Mouse (Mus musculus) left cerebral cortex, postnatal 14 days (tissue): ENCODE measurements around the gene Rbm4b. TPM values are rescaled to one million over a fixed set of nuclear protein-coding genes. Genes with fewer than 3 reads are reported as not detected.
"Not testable (repeated sequence)": the region's sequence is repeated elsewhere in the genome, so short reads cannot be mapped to it uniquely, and the experiment has no call there.

ENCODE experiments used
- DNase-seq, 2 experiments: peaks; one replicate each; pipeline ENCODE4 v3.0.0; 2021 to 2022; ENCODE audit warnings: low spot score in 2 of 2, mixed read lengths in 1 of 2
- intact Hi-C: fragments of 180-260 bp; cut with DNase I; formaldehyde crosslinking; loops from one replicate; pipeline ENCODE4 v1.15.1; 2025
- total RNA-seq, 2 experiments: library from RNA; stranded (reverse); gene quantifications; 2 replicates each; pipeline ENCODE4 v1.2.3; 2021

Gene Rbm4b
- total RNA-seq, 2 experiments from 2014 or later: 13.6 to 14.3 TPM

- no peak for DNase-seq
- intact Hi-C loops: no loop called here
These were observed 37.1 kb downstream of the Rbm4b start for GRCm38 (mm10) chr19:4793281-4793830.

- intact Hi-C loops: no loop called here
- peak; percentile 99 for DNase-seq
These were observed 37.6 kb downstream of the Rbm4b start, which contains the start of gene Rbm4 for GRCm38 (mm10) chr19:4793831-4794422. TSS of gene Rbm4 (minus strand) at chr19:4793901.

- intact Hi-C loops: no loop called here
- no peak for DNase-seq
These were observed 39.6 kb downstream of the Rbm4b start for GRCm38 (mm10) chr19:4795929-4796328.

GRCm38 (mm10) chr19:4797846-4798245, 41.5 kb downstream of the Rbm4b start:
- intact Hi-C loops: no loop called here
- no peak for DNase-seq

GRCm38 (mm10) chr19:4799083-4799482, 42.8 kb downstream of the Rbm4b start:
- DNase-seq: no peak
- intact Hi-C loops: no loop called here

GRCm38 (mm10) chr19:4802691-4803091, 46.4 kb downstream of the Rbm4b start:
- intact Hi-C loops: no loop called here
- DNase-seq: no peak

GRCm38 (mm10) chr19:4803283-4803682, 47.0 kb downstream of the Rbm4b start:
- intact Hi-C loops: no loop called here
- no peak for DNase-seq

GRCm38 (mm10) chr19:4810309-4810708, 54.0 kb downstream of the Rbm4b start:
- DNase-seq: no peak
- intact Hi-C loops: no loop called here

- intact Hi-C loops: no loop called here
- DNase-seq: no peak
These were observed 54.4 kb downstream of the Rbm4b start for GRCm38 (mm10) chr19:4810746-4811062.

- intact Hi-C loops: no loop called here
- peak; percentile 98 to 99 for DNase-seq
These were observed 55.0 kb downstream of the Rbm4b start, which contains the start of the genes Gm21992 and Rbm14 for GRCm38 (mm10) chr19:4811063-4811908. TSS of gene Gm21992 (minus strand) at chr19:4811612. TSS of gene Rbm14 (minus strand) at chr19:4811634.

GRCm38 (mm10) chr19:4811909-4812242, 55.6 kb downstream of the Rbm4b start:
- intact Hi-C loops: no loop called here
- no peak for DNase-seq

- intact Hi-C loops, DNase-seq: not testable (repeated sequence)
These were observed 56.1 kb downstream of the Rbm4b start for GRCm38 (mm10) chr19:4812334-4812949.

GRCm38 (mm10) chr19:4813015-4813414, 56.7 kb downstream of the Rbm4b start:
- intact Hi-C loops: no loop called here
- peak in 1 of 2 experiments; percentile 61 for DNase-seq

Other genes with a start within 250 kb of the Rbm4b start
- 10 to 100 TPM; 57.2 to 59.2 TPM for gene Pcx, start 246.0 kb upstream of the Rbm4b start, total RNA-seq
- 10 to 100 TPM; 59.2 to 66.1 TPM for gene Lrfn4, start 140.8 kb upstream of the Rbm4b start, total RNA-seq
- gene Rce1, start 130.9 kb upstream of the Rbm4b start, total RNA-seq: 10 to 100 TPM; 20.4 to 20.6 TPM
- 1 to 10 TPM; 1.8 to 2.1 TPM for gene Gm960, start 57.8 kb upstream of the Rbm4b start, total RNA-seq
- gene Sptbn2, start 45.3 kb upstream of the Rbm4b start, total RNA-seq: 100 to 1,000 TPM; 702 to 775 TPM
- gene Rbm4, start 37.4 kb downstream of the Rbm4b start, total RNA-seq: 10 to 100 TPM; 63.5 to 65.8 TPM
- gene Gm21992, start 55.1 kb downstream of the Rbm4b start, total RNA-seq: 10 to 100 TPM; 12.9 to 19.3 TPM
- 10 to 100 TPM; 49.3 to 52.6 TPM for gene Rbm14, start 55.1 kb downstream of the Rbm4b start, total RNA-seq
- 10 to 100 TPM; 33.5 to 33.7 TPM for gene Ccs, start 82.8 kb downstream of the Rbm4b start, total RNA-seq
- gene Ccdc87, start 82.9 kb downstream of the Rbm4b start, total RNA-seq: 1 to 10 TPM; 2.1 to 2.2 TPM
- gene Ctsf, start 98.6 kb downstream of the Rbm4b start, total RNA-seq: 100 to 1,000 TPM; 115 to 120 TPM
- gene Actn3, start 121.4 kb downstream of the Rbm4b start, total RNA-seq: 1 to 10 TPM; 2.8 to 3.0 TPM
- 10 to 100 TPM; 27.7 to 29.0 TPM for gene Zdhhc24, start 122.2 kb downstream of the Rbm4b start, total RNA-seq
- gene Bbs1, start 150.1 kb downstream of the Rbm4b start, total RNA-seq: 10 to 100 TPM; 46.5 to 47.2 TPM
- gene Dpp3, start 171.8 kb downstream of the Rbm4b start, total RNA-seq: 10 to 100 TPM; 56.2 to 60.4 TPM
- 10 to 100 TPM; 15.9 to 17.2 TPM for gene Peli3, start 186.6 kb downstream of the Rbm4b start, total RNA-seq
- 10 to 100 TPM; 60.2 to 61.9 TPM for gene Mrpl11, start 205.7 kb downstream of the Rbm4b start, total RNA-seq
- gene Npas4, start 233.8 kb downstream of the Rbm4b start, total RNA-seq: 10 to 100 TPM; 10.7 to 11.3 TPM